Mouse (Mus musculus) lung, adult 2 months (tissue): ENCODE measurements around the gene Myh11. TPM values are rescaled to one million over a fixed set of nuclear protein-coding genes. Genes with fewer than 3 reads are reported as not detected.

Experiments used
- DNase-seq: peaks from one replicate; pipeline ENCODE4 v3.0.0; 2022
- H3K4me1 ChIP-seq: fragments of 200-500 bp; 2 replicates; pipeline ENCODE4 v1.6.1; 2011; ENCODE audit warnings: low read length; ENCODE audit not compliant: control insufficient read depth, insufficient read depth
- H3K4me3 ChIP-seq: fragments of 200-500 bp; replicated peaks from 2 replicates; pipeline ENCODE3; 2011; ENCODE audit warnings: low read depth, mild to moderate bottlenecking, control low read depth, low read length; ENCODE audit errors: extremely low read depth
- CTCF ChIP-seq: fragments of 200-500 bp; IDR thresholded peaks from 2 replicates; pipeline ENCODE4 v1.5.1; 2011; ENCODE audit warnings: mild to moderate bottlenecking, low read length, control low read depth; ENCODE audit not compliant: insufficient read depth
- POLR2A ChIP-seq: fragments of 200-500 bp; IDR thresholded peaks from 2 replicates; pipeline ENCODE4 v1.6.1; 2011; ENCODE audit warnings: low read depth, mild to moderate bottlenecking, control low read depth, low read length, borderline replicate concordance; ENCODE audit errors: extremely low read depth
- WGBS: fragments of 180-500 bp; shearing (Covaris S2); methylation state at CpG from one replicate; pipeline ENCODE4 v1.1.7; 2018; 5-methylcytosine and 5-hydroxymethylcytosine counted together
- polyA plus RNA-seq: library from polyadenylated mRNA; depleted of rRNA; stranded (reverse); fragments of >200 nt; gene quantifications from 2 replicates; pipeline ENCODE4 v1.2.3, GENCODE M21; 2012; rRNA removed

Gene Myh11
- 25.1 and 42.6 TPM in 2 replicates for polyA plus RNA-seq

DNA sequence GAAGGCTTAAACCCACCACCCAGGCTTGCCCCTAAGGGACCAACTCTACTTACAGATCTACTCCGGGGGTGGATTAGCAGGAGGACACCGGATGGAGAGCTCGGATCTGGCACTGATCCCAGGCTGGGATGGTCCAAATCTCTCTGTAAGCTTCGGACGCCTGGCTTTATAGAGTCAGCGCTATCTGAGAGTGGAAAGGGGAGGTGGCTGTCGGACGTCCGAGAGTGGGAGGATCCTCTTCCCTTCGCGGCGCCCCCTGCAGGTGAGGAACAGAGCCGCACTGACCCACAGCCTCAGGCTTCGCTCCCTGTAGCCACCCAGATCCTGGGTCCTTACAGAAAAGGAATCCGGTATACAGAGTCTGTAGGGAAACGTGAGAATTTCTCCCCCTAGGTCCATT, at the start of gene Myh11:
TSS of gene Myh11 (minus strand) at position 150 of the 400 bp plus-strand sequence.
- peak; percentile 64 for DNase-seq

GRCm38 (mm10) chr16:14328156-14328555, 37.0 kb upstream of the Myh11 start:
- DNase-seq, result no peak
- Histone ChIP-seq H3K4me3 (no peak overlapping the region), H3K4me1 (no peaks in the 10 kb centered on the region)
- TF ChIP-seq POLR2A (no peak), CTCF (no peak)
- WGBS, result 59% methylated on average over 1 of the region's 1 CpGs

More for the DNA sequence above, at the start of gene Myh11:
- peak; percentile 47 for TF ChIP-seq CTCF
- peak; percentile 63; the same call in 1 of the 2 replicates for TF ChIP-seq POLR2A
- Histone ChIP-seq H3K4me3 (peak within 1 kb of the TSS; percentile 35), H3K4me1 (0 out of 2 replicates have a peak, but pooled peaks cover 3% of the 10 kb centered on the region)
- WGBS, result 5% methylated on average over 16 of the region's 16 CpGs

- Histone ChIP-seq H3K4me3 (no peak overlapping the region), H3K4me1 (no peaks in the 10 kb centered on the region)
- TF ChIP-seq CTCF, result no peak
- DNase-seq, result no peak
- 50% methylated on average over 1 of the region's 1 CpGs for WGBS
Observed at GRCm38 (mm10) chr16:14320494-14320893, 29.3 kb upstream of the Myh11 start.

DNA sequence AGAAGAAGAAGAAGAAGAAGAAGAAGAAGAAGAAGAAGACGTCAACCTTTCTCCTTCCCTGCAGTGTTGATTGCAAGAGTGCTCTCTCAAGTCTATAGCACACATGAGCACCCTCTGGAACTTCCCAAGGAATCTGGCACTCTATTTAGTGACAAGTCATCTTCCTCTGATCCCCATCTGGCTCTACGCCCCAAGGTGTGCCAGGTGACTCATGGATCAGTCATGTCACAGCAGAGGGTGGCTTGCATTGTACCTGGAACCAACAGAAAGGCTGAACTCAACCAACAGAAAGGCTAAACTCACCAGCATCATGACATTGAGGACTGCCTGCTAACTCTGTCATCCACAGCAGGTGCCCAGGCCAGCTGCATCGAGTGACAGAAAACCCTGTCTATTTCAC, 28.5 kb upstream of the Myh11 start:
- no peak for DNase-seq
- 79% methylated on average over 3 of the region's 3 CpGs for WGBS
- TF ChIP-seq CTCF, result no peak
- no peak for TF ChIP-seq POLR2A
- no peak overlapping the region for H3K4me3 ChIP-seq
- H3K4me1 ChIP-seq, result no peaks in the 10 kb centered on the region

DNA sequence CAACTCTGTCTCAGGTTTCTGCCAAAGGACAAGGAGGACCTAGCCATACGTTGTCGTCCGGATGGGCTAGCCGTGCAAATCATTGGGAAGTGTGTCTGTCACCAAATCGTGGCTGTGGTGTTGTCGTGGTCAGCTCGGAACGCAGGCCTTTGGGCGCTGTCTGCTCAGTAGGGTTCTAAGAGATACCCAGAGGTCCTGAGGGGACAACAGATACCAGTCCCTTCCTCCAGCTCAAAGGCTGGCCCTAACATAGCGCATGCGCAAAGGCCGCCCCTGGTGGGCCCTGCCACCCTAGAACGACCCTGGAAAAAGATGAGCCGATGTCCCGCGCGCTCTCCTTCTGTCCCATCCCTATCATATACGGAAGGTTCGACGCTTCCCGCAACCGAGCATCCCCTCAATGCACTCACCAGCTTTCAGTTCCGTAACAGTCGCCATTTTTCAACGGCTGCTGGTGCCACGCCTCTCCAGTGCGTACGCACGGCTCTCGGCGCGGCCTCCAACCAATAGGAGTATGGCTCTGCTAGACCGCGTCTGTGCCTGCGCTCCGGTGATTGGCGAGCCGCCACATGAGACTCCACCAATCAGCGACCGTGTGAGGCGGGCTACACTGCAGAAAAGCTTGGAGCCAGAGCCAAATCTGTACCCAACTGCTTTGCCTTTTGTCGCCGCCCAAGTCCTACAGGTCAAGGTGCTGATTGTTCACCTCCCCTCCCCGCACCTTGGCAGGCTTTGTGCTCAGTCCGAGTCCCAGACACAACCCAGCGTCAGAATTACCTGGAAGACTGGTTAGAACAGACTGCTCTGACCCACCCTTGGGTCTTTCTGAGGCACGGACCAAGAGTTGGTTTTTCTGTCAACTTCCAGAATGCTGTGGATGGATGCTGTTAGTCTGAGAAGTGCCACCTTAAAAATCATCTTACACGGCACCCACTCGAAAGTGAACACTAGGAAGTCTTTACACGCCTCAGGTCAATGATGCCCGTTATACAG, 26.0 kb upstream of the Myh11 start, which contains the start of gene Fopnl:
TSS of gene Fopnl (minus strand) at position 522 of the 993 bp plus-strand sequence.
- DNase-seq, result peak; percentile 92
- Histone ChIP-seq H3K4me3 (peak within 1 kb of the TSS; percentile 98), H3K4me1 (no peaks in the 10 kb centered on the region)
- WGBS, result 2% methylated on average over 51 of the region's 51 CpGs
- TF ChIP-seq CTCF (no peak), POLR2A (peak; percentile 75; the same call in 1 of the 2 replicates)

GRCm38 (mm10) chr16:14312914-14313313, 21.7 kb upstream of the Myh11 start:
- Histone ChIP-seq H3K4me3 (no peak overlapping the region), H3K4me1 (no peaks in the 10 kb centered on the region)
- no peak for DNase-seq
- 95% methylated on average over 7 of the region's 7 CpGs for WGBS
- no peak for TF ChIP-seq CTCF

DNA sequence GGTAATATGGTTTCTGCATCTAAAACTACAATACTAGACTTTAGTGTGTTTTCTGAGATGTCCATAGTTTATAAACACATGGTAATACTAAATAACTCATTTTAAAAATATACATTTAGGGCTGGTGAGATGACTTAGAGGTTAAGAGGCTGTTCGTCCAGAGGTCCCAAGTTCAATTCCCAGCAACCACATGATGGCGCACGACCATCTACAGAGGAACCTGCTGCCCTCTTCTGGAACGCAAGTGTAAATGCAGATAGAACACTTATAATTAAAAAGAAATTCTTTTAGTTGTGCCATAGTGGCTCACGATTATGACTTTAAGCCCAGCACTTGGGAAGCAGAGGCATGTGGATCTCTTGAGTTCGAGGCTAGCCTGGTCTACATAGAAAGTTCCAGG, 20.2 kb upstream of the Myh11 start:
- no peak overlapping the region for H3K4me3 ChIP-seq
- DNase-seq, result no peak

GRCm38 (mm10) chr16:14309833-14310232, 18.7 kb upstream of the Myh11 start:
- no peak for DNase-seq
- WGBS, result 49% methylated on average over 3 of the region's 3 CpGs
- no peak for TF ChIP-seq POLR2A
- no peak for TF ChIP-seq CTCF
- Histone ChIP-seq H3K4me1 (no peaks in the 10 kb centered on the region), H3K4me3 (no peak overlapping the region)

More for the DNA sequence above, 20.2 kb upstream of the Myh11 start:
- TF ChIP-seq CTCF (peak; percentile 61), POLR2A (no peak)
- WGBS, result 56% methylated on average over 6 of the region's 6 CpGs
- H3K4me1 ChIP-seq, result no peaks in the 10 kb centered on the region

DNA sequence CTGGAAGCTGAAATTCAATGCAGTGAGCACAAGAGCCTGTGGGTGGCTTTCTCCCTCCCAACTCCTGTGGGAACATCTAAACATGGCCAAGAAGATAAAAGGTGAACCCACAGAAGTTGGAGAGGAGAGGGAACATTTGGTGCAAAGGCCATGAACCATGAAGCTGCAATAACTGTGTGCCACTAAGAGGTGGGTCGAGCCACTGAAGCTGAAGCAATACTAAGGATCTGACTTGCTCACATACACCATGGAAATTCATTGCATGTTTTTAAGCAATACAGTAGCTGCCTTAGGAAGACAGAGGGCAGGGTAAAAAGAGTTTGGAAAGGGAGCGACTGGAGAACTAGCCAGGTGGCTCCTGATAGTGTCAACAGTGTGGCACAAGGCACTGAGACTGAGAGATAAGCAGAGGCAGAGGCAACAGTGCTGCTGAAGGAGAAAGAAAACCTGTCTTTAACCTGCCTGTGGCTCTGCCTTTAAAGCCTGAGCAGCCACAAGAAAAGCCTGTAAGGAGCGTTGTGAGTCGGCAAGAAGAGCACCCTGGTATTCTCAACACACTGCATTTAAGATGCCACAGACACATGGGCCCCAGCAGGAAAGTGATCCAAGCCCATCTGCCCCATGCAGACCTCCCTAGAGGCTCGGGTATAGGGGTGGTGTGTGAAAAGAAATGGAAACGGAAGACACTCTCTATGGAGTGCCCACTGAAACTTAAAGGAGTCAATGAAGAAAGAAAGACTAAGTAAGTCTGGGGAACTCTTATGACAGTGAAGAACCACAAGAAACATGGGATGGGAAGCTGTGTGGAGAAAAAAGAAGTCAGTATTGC, 17.3 kb upstream of the Myh11 start:
- 84% methylated on average over 6 of the region's 6 CpGs for WGBS
- Histone ChIP-seq H3K4me3 (no peak overlapping the region), H3K4me1 (no peaks in the 10 kb centered on the region)
- no peak for DNase-seq
- TF ChIP-seq POLR2A, result no peak
- TF ChIP-seq CTCF, result no peak

GRCm38 (mm10) chr16:14307373-14307772, 16.2 kb upstream of the Myh11 start:
- no peak for TF ChIP-seq POLR2A
- TF ChIP-seq CTCF, result no peak
- no peak for DNase-seq
- H3K4me3 ChIP-seq, result no peak overlapping the region
- H3K4me1 ChIP-seq, result no peaks in the 10 kb centered on the region
- WGBS, result 93% methylated on average over 1 of the region's 1 CpGs
